Mouse (Mus musculus) hindbrain, embryonic 14.5 days (tissue): Measurements from ENCODE around the gene Prkca. TPM values are rescaled to one million over a fixed set of nuclear protein-coding genes. Genes with fewer than 3 reads are reported as not detected.

Experiments
- ATAC-seq: fragments of 200-750 bp; cut with Nextera tagmentation; 2 replicates; pipeline ENCODE4 v1.8.0; 2017; ENCODE audit warnings: moderate number of reproducible peaks, mild to moderate bottlenecking, moderate TSS enrichment, moderate library complexity; ENCODE audit not compliant: low FRiP score
- DNase-seq: peaks from one replicate; pipeline ENCODE4 v3.0.0-alpha.2; 2015; ENCODE audit warnings: low spot score
- H3K27ac ChIP-seq: fragments of 300-500 bp; sonication (generic); 2 replicates; pipeline ENCODE4 v1.5.1; 2014; ENCODE audit warnings: mild to moderate bottlenecking, moderate library complexity
- H3K27me3 ChIP-seq: fragments of 300-500 bp; sonication (generic); 2 replicates; pipeline ENCODE4 v1.6.1; 2014; ENCODE audit warnings: mild to moderate bottlenecking, low read length, mixed read lengths; ENCODE audit not compliant: control insufficient read depth, insufficient read depth
- H3K36me3 ChIP-seq: fragments of 300-500 bp; sonication (generic); replicated peaks from 2 replicates; pipeline ENCODE4 v1.6.1; 2014; ENCODE audit not compliant: control insufficient read depth, insufficient read depth
- H3K4me1 ChIP-seq: fragments of 300-500 bp; sonication (generic); replicated peaks from 2 replicates; pipeline ENCODE4 v1.6.1; 2014; ENCODE audit warnings: antibody characterized with exemption, low read length, mixed read lengths; ENCODE audit not compliant: control insufficient read depth, insufficient read depth
- H3K4me2 ChIP-seq: fragments of 300-500 bp; sonication (generic); replicated peaks from 2 replicates; pipeline ENCODE4 v1.6.1; 2014; ENCODE audit warnings: mild to moderate bottlenecking, moderate library complexity
- H3K4me3 ChIP-seq: fragments of 300-500 bp; sonication (generic); replicated peaks from 2 replicates; pipeline ENCODE4 v1.5.1; 2014; ENCODE audit warnings: mild to moderate bottlenecking, low read length
- H3K9ac ChIP-seq: fragments of 300-500 bp; sonication (generic); 2 replicates; pipeline ENCODE4 v1.6.1; 2014
- H3K9me3 ChIP-seq: fragments of 300-500 bp; sonication (generic); 2 replicates; pipeline ENCODE4 v1.6.1; 2016; ENCODE audit warnings: low read length; ENCODE audit not compliant: control insufficient read depth
- WGBS: fragments of 180-500 bp; shearing (Covaris S2); extraction: QIAGEN DNeasy Blood & Tissue Kit; methylation state at CpG from one replicate; pipeline ENCODE4 v1.1.7; 2014; 5-methylcytosine and 5-hydroxymethylcytosine counted together
- polyA plus RNA-seq: library from polyadenylated mRNA; unstranded; fragments of >200 nt; fragmentation: Nextera tagmentation; extraction: Ambion mirVana; gene quantifications from 2 replicates; pipeline ENCODE4 v1.2.1, GENCODE M21; 2014

The Prkca gene
- polyA plus RNA-seq, 1 experiment from 2014 or later: 9.1 TPM

GRCm38 (mm10) chr11:108344759-108345158, 1.0 kb upstream of the Prkca start:
- peak overlapping the region; percentile 82 for H3K9ac ChIP-seq
- peaks cover 2% of the 10 kb centered on the region; the same call in 1 of the 2 replicates for H3K36me3 ChIP-seq
- H3K27ac ChIP-seq: no peak overlapping the region
- H3K4me2 ChIP-seq: peak overlapping the region; percentile 98
- H3K27me3 ChIP-seq: no peaks in the 10 kb centered on the region
- H3K9me3 ChIP-seq: no peaks in the 10 kb centered on the region
- H3K4me3 ChIP-seq: peak overlapping the region; percentile 71
- 37% methylated on average over 8 of the region's 8 CpGs for WGBS
- ATAC-seq (no peak), DNase-seq (no peak)
- H3K4me1 ChIP-seq: peaks cover 14% of the 10 kb centered on the region

GRCm38 (mm10) chr11:108342781-108343768, 653 bp downstream of the Prkca start, which contains the start of gene Apoh:
TSS of gene Apoh (plus strand) at chr11:108343354.
- peaks cover 9% of the 10 kb centered on the region; the same call in 1 of the 2 replicates for H3K36me3 ChIP-seq
- ATAC-seq (peak; percentile 79), DNase-seq (no peak)
- peak within 1 kb of the TSS; percentile 98 for H3K4me2 ChIP-seq
- H3K27ac ChIP-seq: peak within 1 kb of the TSS; percentile 88
- no peaks in the 10 kb centered on the region for H3K9me3 ChIP-seq
- H3K4me3 ChIP-seq: peak within 1 kb of the TSS; percentile 71
- peaks cover 14% of the 10 kb centered on the region for H3K4me1 ChIP-seq
- under 1% methylated on average over 72 of the region's 75 CpGs for WGBS
- H3K27me3 ChIP-seq: no peaks in the 10 kb centered on the region
- H3K9ac ChIP-seq: peak within 1 kb of the TSS; percentile 82

- WGBS: 35% methylated on average over 8 of the region's 8 CpGs
Observed at GRCm38 (mm10) chr11:108341783-108342182, 1.9 kb downstream of the Prkca start.

GRCm38 (mm10) chr11:108340293-108340692, 3.4 kb downstream of the Prkca start:
- 93% methylated on average over 4 of the region's 4 CpGs for WGBS
- Histone ChIP-seq H3K9ac (no peak overlapping the region), H3K36me3 (peaks cover 9% of the 10 kb centered on the region; the same call in 1 of the 2 replicates), H3K4me2 (no peak overlapping the region), H3K4me3 (no peak overlapping the region), H3K9me3 (no peaks in the 10 kb centered on the region), H3K27ac (no peak overlapping the region), H3K27me3 (no peaks in the 10 kb centered on the region), H3K4me1 (peaks cover 14% of the 10 kb centered on the region)
- DNase-seq (no peak), ATAC-seq (no peak)

More at GRCm38 (mm10) chr11:108341783-108342182, 1.9 kb downstream of the Prkca start:
- Histone ChIP-seq H3K27ac (no peak overlapping the region), H3K27me3 (no peaks in the 10 kb centered on the region), H3K9ac (peak overlapping the region; percentile 82), H3K4me1 (peaks cover 14% of the 10 kb centered on the region), H3K9me3 (no peaks in the 10 kb centered on the region), H3K36me3 (peaks cover 9% of the 10 kb centered on the region; the same call in 1 of the 2 replicates), H3K4me3 (peak overlapping the region; percentile 71), H3K4me2 (peak overlapping the region; percentile 98)
- DNase-seq (no peak), ATAC-seq (no peak)

GRCm38 (mm10) chr11:108336445-108336844, 7.3 kb downstream of the Prkca start:
- peaks cover 9% of the 10 kb centered on the region; the same call in 1 of the 2 replicates for H3K36me3 ChIP-seq
- H3K9ac ChIP-seq: no peak overlapping the region
- 0 out of 2 replicates have a peak, but pooled peaks cover 9% of the 10 kb centered on the region for H3K4me1 ChIP-seq
- no peaks in the 10 kb centered on the region for H3K9me3 ChIP-seq
- ATAC-seq (no peak), DNase-seq (no peak)
- 56% methylated on average over 5 of the region's 5 CpGs for WGBS
- no peak overlapping the region for H3K27ac ChIP-seq
- no peaks in the 10 kb centered on the region for H3K27me3 ChIP-seq
- no peak overlapping the region for H3K4me3 ChIP-seq
- H3K4me2 ChIP-seq: no peak overlapping the region

GRCm38 (mm10) chr11:108335536-108335935, 8.2 kb downstream of the Prkca start:
- H3K36me3 ChIP-seq: peaks cover 9% of the 10 kb centered on the region; the same call in 1 of the 2 replicates
- no peak for DNase-seq
- H3K9ac ChIP-seq: no peak overlapping the region
- ATAC-seq: no peak
- no peak overlapping the region for H3K4me2 ChIP-seq
- WGBS: 91% methylated on average over 4 of the region's 4 CpGs
- H3K4me1 ChIP-seq: 0 out of 2 replicates have a peak, but pooled peaks cover 5% of the 10 kb centered on the region
- no peaks in the 10 kb centered on the region for H3K27me3 ChIP-seq
- H3K4me3 ChIP-seq: no peak overlapping the region
- no peaks in the 10 kb centered on the region for H3K9me3 ChIP-seq
- no peak overlapping the region for H3K27ac ChIP-seq

GRCm38 (mm10) chr11:108334658-108335057, 9.1 kb downstream of the Prkca start:
- no peak overlapping the region for H3K27ac ChIP-seq
- H3K9ac ChIP-seq: no peak overlapping the region
- H3K4me2 ChIP-seq: no peak overlapping the region
- no peak overlapping the region for H3K4me3 ChIP-seq
- peaks cover 7% of the 10 kb centered on the region; the same call in 1 of the 2 replicates for H3K36me3 ChIP-seq
- ATAC-seq (no peak), DNase-seq (no peak)
- 0 out of 2 replicates have a peak, but pooled peaks cover 5% of the 10 kb centered on the region for H3K4me1 ChIP-seq
- H3K9me3 ChIP-seq: no peaks in the 10 kb centered on the region
- H3K27me3 ChIP-seq: no peaks in the 10 kb centered on the region
- WGBS: 62% methylated on average over 3 of the region's 3 CpGs

- H3K9ac ChIP-seq: no peak overlapping the region
- H3K36me3 ChIP-seq: 0 out of 2 replicates have a peak, but pooled peaks cover 2% of the 10 kb centered on the region
- no peak overlapping the region for H3K4me3 ChIP-seq
- H3K27me3 ChIP-seq: no peaks in the 10 kb centered on the region
- no peak for ATAC-seq
- no peak for DNase-seq
- H3K9me3 ChIP-seq: no peaks in the 10 kb centered on the region
- H3K4me2 ChIP-seq: no peak overlapping the region
- 0 out of 2 replicates have a peak, but pooled peaks cover 5% of the 10 kb centered on the region for H3K4me1 ChIP-seq
- WGBS: 49% methylated on average over 8 of the region's 8 CpGs
- no peak overlapping the region for H3K27ac ChIP-seq
Observed at GRCm38 (mm10) chr11:108333583-108334379, 9.9 kb downstream of the Prkca start.
